Comparison of ENCODE assay signal across 9 mouse cellular contexts in genomic region chr7:127346676-127347075, GRCm38 (mm10). TPM values are rescaled to one million over a fixed set of nuclear protein-coding genes. Genes with fewer than 3 reads are reported as not detected.
DNase-seq lines count a peak whose midpoint lies in the region; ATAC-seq and TF ChIP-seq lines count a peak whose summit lies in the region.
"Had no signal": no experiment of that assay in that cellular context is flagged by ENCODE, and none has a peak within 500 bp of the region (broad histone marks: within the 10 kb centered on the region; RNA-seq: fewer than 3 reads in every experiment).

No protein-coding gene starts in this region.

- no peaks in the 10 kb centered on the region for H3K9me3 ChIP-seq in heart, embryonic 15.5 days (replicated peaks)
- H3K9me3 ChIP-seq in midbrain, embryonic 11.5 days (ENCODE audit: control insufficient read depth, low read length) = no peaks in the 10 kb centered on the region
- H3K9me3 ChIP-seq: megakaryocyte, embryonic 14.5 days had no signal

- peak overlapping the region; percentile 98; the same call in 1 of the 2 replicates for H3K4me3 ChIP-seq in layer of hippocampus, adult 2 months
- peak overlapping the region; percentile 81 for H3K4me3 ChIP-seq in heart, embryonic 15.5 days
- no peak overlapping the region for H3K4me3 ChIP-seq in midbrain, embryonic 11.5 days (ENCODE audit: low read depth, low read length)

- peaks cover 31% of the 10 kb centered on the region for H3K4me1 ChIP-seq in heart, embryonic 15.5 days (replicated peaks)
- peaks cover 13% of the 10 kb centered on the region for H3K4me1 ChIP-seq in midbrain, embryonic 11.5 days (ENCODE audit: control insufficient read depth, insufficient read depth, low read length)

- peak overlapping the region; percentile 60; the same call in 1 of the 2 replicates for H3K27ac ChIP-seq in layer of hippocampus, adult 2 months
- H3K27ac ChIP-seq in heart, embryonic 15.5 days = peak overlapping the region; percentile 99
- no peak overlapping the region; the same call in 1 of the 2 replicates for H3K27ac ChIP-seq in midbrain, embryonic 11.5 days (ENCODE audit: low read depth, low read length)

- no peak for ATAC-seq in heart, embryonic 15.5 days (replicated peaks; ENCODE audit: insufficient number of reproducible peaks, insufficient read depth, low FRiP score, low read depth)
- ATAC-seq in midbrain, embryonic 11.5 days (ENCODE audit: low FRiP score) = no peak

- WGBS in heart, embryonic 15.5 days = 12% methylated on average over 8 of the region's 8 CpGs
- WGBS in midbrain, embryonic 11.5 days = 20% methylated on average over 8 of the region's 8 CpGs

- no peak for DNase-seq in layer of hippocampus, adult 2 months (ENCODE audit: low spot score in 2 of 2)
- DNase-seq in layer of hippocampus, adult 9-10 months (ENCODE audit: low spot score) = no peak
- peak; percentile 66 to 81 for DNase-seq in kidney, postnatal 4 days
- peak; percentile 77 for DNase-seq in midbrain, embryonic 11.5 days (ENCODE audit: low spot score, missing footprints)
- no peak for DNase-seq in frontal cortex, postnatal 14 days (ENCODE audit: low spot score in 2 of 2)
- no peak for DNase-seq in adipocyte (ENCODE audit: low spot score)
- no peak for DNase-seq in adrenal gland, postnatal 10 days

- H3K36me3 ChIP-seq in heart, embryonic 15.5 days = peaks cover 11% of the 10 kb centered on the region
- H3K36me3 ChIP-seq in midbrain, embryonic 11.5 days (ENCODE audit: control insufficient read depth, insufficient read depth, low read length) = no peaks in the 10 kb centered on the region

- peak overlapping the region; percentile 95 for H3K9ac ChIP-seq in heart, embryonic 15.5 days
- no peak overlapping the region; the same call in 1 of the 2 replicates for H3K9ac ChIP-seq in midbrain, embryonic 11.5 days (ENCODE audit: low read length)

- peak overlapping the region; percentile 83 for H3K4me2 ChIP-seq in heart, embryonic 15.5 days
- H3K4me2 ChIP-seq in midbrain, embryonic 11.5 days = peak overlapping the region; percentile 88

- no peaks in the 10 kb centered on the region for H3K27me3 ChIP-seq in heart, embryonic 15.5 days
- no peaks in the 10 kb centered on the region for H3K27me3 ChIP-seq in midbrain, embryonic 11.5 days (ENCODE audit: control insufficient read depth, insufficient read depth, low read length)

- no peak for TF ChIP-seq CTCF in layer of hippocampus, adult 2 months (conservative IDR thresholded peaks at IDR 0.05)

RNA-seq across cellular contexts. Expression of gene Zfp768, which starts 1.3 kb away (rescaled TPM):
- 10 to 100 TPM; 11.4 to 11.8 TPM for total RNA-seq in layer of hippocampus, adult 2 months (2021)
- polyA plus RNA-seq in heart, embryonic 15.5 days (2015; fragmentation: Nextera tagmentation; extraction: Ambion mirVana) = 17.1 and 19.6 TPM in 2 replicates
- 5.8 and 7.5 TPM in 2 replicates for polyA plus RNA-seq in midbrain, embryonic 11.5 days (2014; fragmentation: Nextera tagmentation; extraction: Ambion mirVana)
- 10 to 100 TPM; 31.7 to 38.2 TPM for total RNA-seq in adrenal gland, postnatal 10 days (2021)

RNA-seq across cellular contexts. Expression of gene Zfp747, which starts 29.2 kb away (rescaled TPM):
- total RNA-seq in layer of hippocampus, adult 2 months (2021) = 1 to 10 TPM; 6.7 to 6.9 TPM
- 4.6 and 5.6 TPM in 2 replicates for polyA plus RNA-seq in heart, embryonic 15.5 days (2015; fragmentation: Nextera tagmentation; extraction: Ambion mirVana)
- polyA plus RNA-seq in midbrain, embryonic 11.5 days (2014; fragmentation: Nextera tagmentation; extraction: Ambion mirVana) = 6.4 and 6.5 TPM in 2 replicates
- 1 to 10 TPM; 7.5 to 9.2 TPM for total RNA-seq in adrenal gland, postnatal 10 days (2021)

RNA-seq across cellular contexts. Expression of gene 9130019O22Rik, which starts 40.3 kb away (rescaled TPM):
- 1 to 10 TPM; 3.1 to 4.2 TPM for total RNA-seq in layer of hippocampus, adult 2 months (2021)
- 3.0 and 4.4 TPM in 2 replicates for polyA plus RNA-seq in heart, embryonic 15.5 days (2015; fragmentation: Nextera tagmentation; extraction: Ambion mirVana)
- 6.1 and 6.5 TPM in 2 replicates for polyA plus RNA-seq in midbrain, embryonic 11.5 days (2014; fragmentation: Nextera tagmentation; extraction: Ambion mirVana)
- total RNA-seq in adrenal gland, postnatal 10 days (2021) = 1 to 10 TPM; 4.1 to 4.4 TPM

RNA-seq across cellular contexts. Expression of gene E430018J23Rik, which starts 46.8 kb away (rescaled TPM):
- total RNA-seq in layer of hippocampus, adult 2 months (2021) = 1 to 10 TPM; 7.5 to 8.0 TPM
- 3.7 and 4.8 TPM in 2 replicates for polyA plus RNA-seq in heart, embryonic 15.5 days (2015; fragmentation: Nextera tagmentation; extraction: Ambion mirVana)
- polyA plus RNA-seq in midbrain, embryonic 11.5 days (2014; fragmentation: Nextera tagmentation; extraction: Ambion mirVana) = 5.0 and 6.4 TPM in 2 replicates
- 1 to 10 TPM; 8.6 to 9.4 TPM for total RNA-seq in adrenal gland, postnatal 10 days (2021)

RNA-seq across cellular contexts. Expression of gene Itgal, which starts 50.6 kb away (rescaled TPM):
- under 1 TPM; 0.20 to 0.36 TPM for total RNA-seq in layer of hippocampus, adult 2 months (2021)
- 1.3 and 5.1 TPM in 2 replicates for polyA plus RNA-seq in heart, embryonic 15.5 days (2015; fragmentation: Nextera tagmentation; extraction: Ambion mirVana)
- polyA plus RNA-seq in midbrain, embryonic 11.5 days (2014; fragmentation: Nextera tagmentation; extraction: Ambion mirVana) = 0.63 and 0.69 TPM in 2 replicates
- total RNA-seq in adrenal gland, postnatal 10 days (2021) = 1 to 10 TPM; 4.7 to 5.0 TPM

Comparison
In these comparisons a context has a peak if more than half of its experiments do, and no peak if none do; other contexts are left out.
1. DNase-seq: peak in kidney, postnatal 4 days (2 of 2) and midbrain, embryonic 11.5 days (single experiment); none in layer of hippocampus, adult 2 months (0 of 2), layer of hippocampus, adult 9-10 months (single experiment), frontal cortex, postnatal 14 days (0 of 2), adipocyte (single experiment) and adrenal gland, postnatal 10 days (single experiment).